7 mouse cellular contexts compared by ENCODE assay signal in genomic region chr6:119478560-119479342, GRCm38 (mm10). TPM values are rescaled to one million over a fixed set of nuclear protein-coding genes. Genes with fewer than 3 reads are reported as not detected.
DNase-seq lines count a peak whose midpoint lies in the region; ATAC-seq and TF ChIP-seq lines count a peak whose summit lies in the region.

No protein-coding gene starts in this region.

- H3K27me3 ChIP-seq in embryonic facial prominence, embryonic 10.5 days (replicated peaks; ENCODE audit: low read depth, poor library complexity, severe bottlenecking), result no peaks in the 10 kb centered on the region
- no peaks in the 10 kb centered on the region for H3K27me3 ChIP-seq in intestine, postnatal 0 days (replicated peaks; ENCODE audit: control insufficient read depth, insufficient read depth, low read length)
- H3K27me3 ChIP-seq in limb, embryonic 10.5 days (ENCODE audit: low read depth, poor library complexity, severe bottlenecking), result no peaks in the 10 kb centered on the region
- no peaks in the 10 kb centered on the region for H3K27me3 ChIP-seq in midbrain, embryonic 12.5 days

- no peak for TF ChIP-seq CTCF in intestine, postnatal 0 days (IDR thresholded peaks at IDR 0.05; ENCODE audit: low read depth)

- ATAC-seq in granulocyte monocyte progenitor cell, adult 5-6 weeks (replicated peaks; ENCODE audit: poor library complexity, severe bottlenecking), result peak; percentile 54
- peak; percentile 86 for ATAC-seq in intestine, postnatal 0 days
- ATAC-seq in midbrain, embryonic 12.5 days (ENCODE audit: low FRiP score, low read depth), result peak; percentile 93

- peaks cover 22% of the 10 kb centered on the region for H3K36me3 ChIP-seq in embryonic facial prominence, embryonic 10.5 days (replicated peaks)
- H3K36me3 ChIP-seq in intestine, postnatal 0 days (ENCODE audit: control insufficient read depth, insufficient read depth), result peaks cover 13% of the 10 kb centered on the region; the same call in 1 of the 2 replicates
- H3K36me3 ChIP-seq in limb, embryonic 10.5 days, result peaks cover 20% of the 10 kb centered on the region
- H3K36me3 ChIP-seq in midbrain, embryonic 12.5 days, result 0 out of 2 replicates have a peak, but pooled peaks cover 5% of the 10 kb centered on the region

- H3K4me3 ChIP-seq in embryonic facial prominence, embryonic 10.5 days, result peak overlapping the region; percentile 94
- H3K4me3 ChIP-seq in intestine, postnatal 0 days (ENCODE audit: low read depth, low read length), result peak overlapping the region; percentile 81
- H3K4me3 ChIP-seq in limb, embryonic 10.5 days, result peak overlapping the region; percentile 84
- H3K4me3 ChIP-seq in midbrain, embryonic 12.5 days, result peak overlapping the region; percentile 94

- WGBS in embryonic facial prominence, embryonic 10.5 days, result 2% methylated on average over 49 of the region's 49 CpGs
- 1% methylated on average over 32 of the region's 49 CpGs for WGBS in intestine, postnatal 0 days
- 3% methylated on average over 46 of the region's 49 CpGs for WGBS in limb, embryonic 10.5 days
- WGBS in midbrain, embryonic 12.5 days, result 2% methylated on average over 49 of the region's 49 CpGs

- H3K9ac ChIP-seq in intestine, postnatal 0 days (ENCODE audit: low read depth, low read length), result peak overlapping the region; percentile 88
- peak overlapping the region; percentile 93 for H3K9ac ChIP-seq in midbrain, embryonic 12.5 days (replicated peaks)

- no peaks in the 10 kb centered on the region for H3K9me3 ChIP-seq in embryonic facial prominence, embryonic 10.5 days
- H3K9me3 ChIP-seq in intestine, postnatal 0 days (ENCODE audit: control insufficient read depth), result no peaks in the 10 kb centered on the region
- no peaks in the 10 kb centered on the region for H3K9me3 ChIP-seq in limb, embryonic 10.5 days (replicated peaks)
- H3K9me3 ChIP-seq in midbrain, embryonic 12.5 days, result no peaks in the 10 kb centered on the region

- peaks cover 56% of the 10 kb centered on the region for H3K4me1 ChIP-seq in embryonic facial prominence, embryonic 10.5 days
- peaks cover 16% of the 10 kb centered on the region for H3K4me1 ChIP-seq in intestine, postnatal 0 days (replicated peaks; ENCODE audit: control insufficient read depth, insufficient read depth, low read length)
- H3K4me1 ChIP-seq in limb, embryonic 10.5 days, result peaks cover 48% of the 10 kb centered on the region
- H3K4me1 ChIP-seq in midbrain, embryonic 12.5 days, result peaks cover 34% of the 10 kb centered on the region

- H3K4me2 ChIP-seq in intestine, postnatal 0 days (replicated peaks; ENCODE audit: low read depth), result peak overlapping the region; percentile 98
- peak overlapping the region; percentile 54 for H3K4me2 ChIP-seq in midbrain, embryonic 12.5 days (replicated peaks)

- peak; percentile 92 for DNase-seq in adrenal gland, postnatal 10 days
- peak; percentile 93 for DNase-seq in embryonic facial prominence, embryonic 10.5 days (ENCODE audit: low spot score)
- peak; percentile 93 for DNase-seq in limb, embryonic 10.5 days (ENCODE audit: low spot score)
- DNase-seq in skeletal muscle tissue, adult 2 months (ENCODE audit: low read depth, low spot score), result peak; percentile 69

- peak overlapping the region; percentile 100 for H3K27ac ChIP-seq in embryonic facial prominence, embryonic 10.5 days (replicated peaks)
- H3K27ac ChIP-seq in intestine, postnatal 0 days (ENCODE audit: low read depth, low read length), result peak overlapping the region; percentile 98
- H3K27ac ChIP-seq in limb, embryonic 10.5 days, result peak overlapping the region; percentile 100
- H3K27ac ChIP-seq in midbrain, embryonic 12.5 days (replicated peaks), result peak overlapping the region; percentile 99

RNA-seq across cellular contexts. Expression of gene Fbxl14, which starts 0.7 kb away (rescaled TPM):
- total RNA-seq in adrenal gland, postnatal 10 days (2021), result 10 to 100 TPM; 26.8 to 30.0 TPM
- 3.4 and 3.6 TPM in 2 replicates for polyA plus RNA-seq in embryonic facial prominence, embryonic 10.5 days (2016; fragmentation: Nextera tagmentation; extraction: Ambion mirVana)
- total RNA-seq in granulocyte monocyte progenitor cell, adult 5-6 weeks (2014; fragmentation: Nextera tagmentation), result 29.0 and 34.6 TPM in 2 replicates
- total RNA-seq in granulocyte monocyte progenitor cell, adult 5-6 weeks (2017), result 43.6 and 43.7 TPM in 2 replicates
- polyA plus RNA-seq in intestine, postnatal 0 days (2015; fragmentation: Nextera tagmentation; extraction: Ambion mirVana), result 4.0 and 4.4 TPM in 2 replicates
- 3.0 and 3.5 TPM in 2 replicates for polyA plus RNA-seq in limb, embryonic 10.5 days (2016; fragmentation: Nextera tagmentation; extraction: Ambion mirVana)
- 4.0 and 4.1 TPM in 2 replicates for polyA plus RNA-seq in midbrain, embryonic 12.5 days (2016; fragmentation: Nextera tagmentation; extraction: Ambion mirVana)

Comparison
In these comparisons a context has a peak if more than half of its experiments do, and no peak if none do; other contexts are left out.
1. Peak in every context shown above with its lines: DNase-seq, ATAC-seq, H3K4me3 ChIP-seq and H3K27ac ChIP-seq.